Mouse (Mus musculus): ENCODE measurements around the gene Atox1. TPM values are rescaled to one million over a fixed set of nuclear protein-coding genes. Genes with fewer than 3 reads are reported as not detected.

The Atox1 gene
- polyA plus RNA-seq (2015; fragmentation: Nextera tagmentation; extraction: Ambion mirVana): 318 and 325 TPM in 2 replicates

DNA sequence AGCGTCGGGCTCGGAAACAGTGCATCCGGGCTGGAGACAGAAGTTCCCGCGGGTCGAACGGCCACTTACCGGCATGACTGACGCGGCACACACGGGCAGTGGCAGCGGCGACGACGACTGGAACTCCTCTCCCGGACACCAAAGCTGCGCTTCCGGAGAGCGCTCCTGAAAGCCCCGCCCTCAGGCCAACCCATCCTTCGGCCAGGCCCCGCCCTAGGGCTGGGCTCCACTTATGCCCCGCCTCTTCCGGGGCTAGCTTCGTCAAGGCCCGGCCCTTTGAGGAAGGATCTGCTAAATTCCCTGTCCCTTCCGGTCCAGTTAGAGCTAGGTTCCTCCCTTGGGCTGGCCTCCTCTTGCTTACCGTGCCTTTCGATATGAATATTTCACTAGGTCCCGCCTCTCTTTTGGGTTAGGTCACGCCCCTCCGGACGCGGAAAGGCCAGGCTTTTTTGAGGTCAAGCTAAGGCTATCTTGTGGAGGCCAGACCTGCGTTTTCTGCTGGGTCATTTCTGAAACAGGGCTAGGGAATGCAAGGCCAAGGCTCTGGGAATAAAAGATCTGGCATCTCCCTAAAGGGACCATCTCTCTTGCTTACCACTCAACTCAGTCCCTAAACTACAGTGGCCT lies at the start of gene Atox1:
Gene Atox1 (minus strand): TSS at position 221 of the 627 bp plus-strand sequence.
- Histone ChIP-seq H3K4me1 (peaks cover 21% of the 10 kb centered on the region), H3K4me3 (peak within 1 kb of the TSS; percentile 81), H3K36me3 (no peaks in the 10 kb centered on the region), H3K4me2 (replicated peaks) (peak within 1 kb of the TSS; percentile 76), H3K27ac (peak within 1 kb of the TSS; percentile 44; the same call in 1 of the 2 replicates), H3K9me3 (no peaks in the 10 kb centered on the region), H3K9ac (peak within 1 kb of the TSS; percentile 73), H3K27me3 (no peaks in the 10 kb centered on the region)
- WGBS: under 1% methylated on average over 36 of the region's 36 CpGs
- peak; percentile 96 for ATAC-seq (ENCODE audit: low FRiP score, low read depth)

DNA sequence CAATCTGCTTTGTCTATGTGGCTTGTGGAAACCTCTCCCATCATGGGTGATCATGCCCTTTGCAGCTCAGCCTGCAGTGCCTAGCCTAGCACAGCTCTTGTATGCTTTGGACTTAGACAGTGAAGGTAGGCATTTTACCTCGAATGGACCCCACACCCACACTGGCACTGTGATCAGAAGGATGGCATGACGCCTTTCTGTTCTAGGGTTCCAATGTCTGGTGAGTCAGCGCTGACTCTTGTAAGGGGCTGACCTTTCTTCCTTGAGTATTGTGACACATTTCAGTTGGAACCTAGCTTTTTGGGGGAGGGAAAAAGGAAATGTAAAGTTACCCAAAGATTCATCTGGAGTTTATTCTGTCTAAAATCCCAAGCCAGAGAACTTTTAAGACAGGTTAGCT lies 44.4 kb upstream of the Atox1 start:
- 89% methylated on average over 3 of the region's 3 CpGs for WGBS
- H3K9me3 ChIP-seq: no peaks in the 10 kb centered on the region
- no peak overlapping the region for H3K9ac ChIP-seq
- no peak overlapping the region for H3K4me3 ChIP-seq
- peaks cover 24% of the 10 kb centered on the region for H3K36me3 ChIP-seq
- H3K27me3 ChIP-seq: no peaks in the 10 kb centered on the region
- no peaks in the 10 kb centered on the region for H3K4me1 ChIP-seq
- H3K4me2 ChIP-seq (replicated peaks): no peak overlapping the region
- no peak for ATAC-seq (ENCODE audit: low FRiP score, low read depth)
- H3K27ac ChIP-seq: no peak overlapping the region

DNA sequence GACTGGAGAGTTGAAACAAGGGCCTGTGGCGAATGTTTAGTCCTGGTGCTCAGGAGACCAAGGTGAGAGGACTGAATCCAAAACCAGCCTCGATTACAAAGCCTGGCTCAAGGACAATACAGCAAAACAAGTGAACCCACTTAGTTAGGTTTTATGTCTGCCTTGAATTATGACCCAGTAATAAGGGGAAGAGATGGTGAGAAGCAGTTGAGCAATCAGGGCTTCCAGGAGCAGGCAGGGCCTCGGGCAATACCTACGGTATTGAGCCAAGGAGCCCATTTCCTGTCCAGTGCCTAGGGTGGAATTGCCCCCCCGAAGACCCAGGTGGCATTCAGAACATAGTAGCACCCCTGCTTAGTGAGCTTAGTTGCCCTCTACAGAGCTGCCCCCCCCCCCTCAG lies 41.8 kb upstream of the Atox1 start:
- peaks cover 47% of the 10 kb centered on the region for H3K36me3 ChIP-seq
- H3K4me2 ChIP-seq (replicated peaks): no peak overlapping the region
- no peak overlapping the region for H3K27ac ChIP-seq
- ATAC-seq (ENCODE audit: low FRiP score, low read depth): no peak
- H3K4me1 ChIP-seq: no peaks in the 10 kb centered on the region
- no peak overlapping the region for H3K4me3 ChIP-seq
- H3K27me3 ChIP-seq: no peaks in the 10 kb centered on the region
- H3K9me3 ChIP-seq: no peaks in the 10 kb centered on the region
- no peak overlapping the region for H3K9ac ChIP-seq
- WGBS: 63% methylated on average over 5 of the region's 5 CpGs

DNA sequence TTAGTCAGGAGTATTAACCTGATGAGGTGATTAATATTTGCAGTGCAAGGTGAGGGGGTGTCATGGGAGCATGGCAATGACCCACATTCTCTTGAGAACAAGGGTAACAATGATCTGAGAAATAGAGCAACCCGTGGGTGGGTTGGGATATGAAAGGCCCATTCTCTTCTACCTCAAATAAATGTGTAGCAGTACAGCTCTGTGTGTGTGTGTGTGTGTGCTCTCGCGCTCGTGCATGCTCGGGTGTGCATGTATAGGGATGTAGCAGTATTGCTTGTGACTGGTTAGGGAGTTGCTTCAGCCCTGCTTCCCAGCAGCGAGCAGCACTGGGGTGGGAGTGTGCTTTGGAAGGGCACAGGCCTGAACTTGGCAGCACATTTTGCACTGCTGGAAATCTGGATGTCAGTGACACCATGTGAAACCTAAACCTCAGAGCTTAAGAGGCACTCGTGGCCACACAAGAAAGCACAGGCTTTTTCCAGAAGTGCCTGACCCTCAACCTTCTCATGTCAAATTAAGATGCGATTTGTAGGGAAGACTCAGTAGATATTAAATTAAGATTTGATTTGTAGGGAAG lies 41.0 kb upstream of the Atox1 start:
- Histone ChIP-seq H3K9ac (no peak overlapping the region), H3K27me3 (no peaks in the 10 kb centered on the region), H3K4me2 (replicated peaks) (no peak overlapping the region), H3K36me3 (peaks cover 55% of the 10 kb centered on the region), H3K4me1 (no peaks in the 10 kb centered on the region), H3K27ac (no peak overlapping the region), H3K9me3 (no peaks in the 10 kb centered on the region), H3K4me3 (no peak overlapping the region)
- 85% methylated on average over 8 of the region's 8 CpGs for WGBS
- no peak for ATAC-seq (ENCODE audit: low FRiP score, low read depth)

DNA sequence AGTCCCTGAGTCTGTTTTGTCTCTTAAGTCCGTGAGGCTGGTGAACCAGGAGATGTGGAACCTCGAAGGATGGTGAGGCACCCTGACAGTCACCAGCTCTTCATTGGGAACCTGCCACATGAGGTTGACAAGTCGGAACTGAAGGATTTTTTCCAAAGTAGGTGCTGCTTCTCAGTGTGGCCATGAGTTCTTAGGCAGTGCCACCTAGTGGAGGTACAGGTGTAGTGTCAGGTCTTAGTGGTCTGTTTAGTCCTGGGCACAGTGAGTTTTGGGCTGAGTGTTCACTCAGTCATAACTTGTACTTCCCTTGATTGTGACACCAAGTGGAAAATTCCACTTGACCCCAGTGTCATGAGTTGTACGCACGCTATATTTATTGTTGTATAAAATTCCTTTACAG lies 36.8 kb upstream of the Atox1 start:
- 68% methylated on average over 5 of the region's 5 CpGs for WGBS
- peak; percentile 66; the same call in 1 of the 2 replicates for ATAC-seq (ENCODE audit: low FRiP score, low read depth)
- Histone ChIP-seq H3K27me3 (no peaks in the 10 kb centered on the region), H3K4me1 (no peaks in the 10 kb centered on the region), H3K9ac (no peak overlapping the region), H3K36me3 (peaks cover 95% of the 10 kb centered on the region), H3K27ac (no peak overlapping the region), H3K4me2 (replicated peaks) (no peak overlapping the region), H3K4me3 (no peak overlapping the region), H3K9me3 (no peaks in the 10 kb centered on the region)

DNA sequence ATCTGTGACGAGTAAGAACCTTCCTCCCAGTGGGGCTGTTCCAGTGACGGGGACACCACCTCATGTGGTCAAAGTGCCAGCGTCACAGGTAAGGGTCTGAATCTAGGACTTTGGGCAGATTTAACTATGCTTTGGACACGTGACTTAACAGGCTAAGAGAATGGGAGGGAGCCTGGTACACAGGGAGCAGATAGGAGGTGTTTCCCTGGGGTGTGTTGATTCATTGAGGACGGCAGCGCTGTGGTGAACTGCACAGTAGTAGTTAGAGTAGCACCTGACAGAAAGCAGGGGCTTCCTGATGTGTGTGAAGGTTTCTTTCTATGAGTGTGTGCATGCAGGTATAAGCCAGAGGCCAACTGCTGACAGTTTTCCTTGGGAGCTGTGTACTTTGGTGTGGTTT lies 35.1 kb upstream of the Atox1 start:
- no peaks in the 10 kb centered on the region for H3K9me3 ChIP-seq
- 87% methylated on average over 6 of the region's 6 CpGs for WGBS
- H3K27ac ChIP-seq: no peak overlapping the region
- no peak overlapping the region for H3K4me2 ChIP-seq (replicated peaks)
- no peak for ATAC-seq (ENCODE audit: low FRiP score, low read depth)
- no peaks in the 10 kb centered on the region for H3K4me1 ChIP-seq
- H3K4me3 ChIP-seq: no peak overlapping the region
- no peak overlapping the region for H3K9ac ChIP-seq
- no peaks in the 10 kb centered on the region for H3K27me3 ChIP-seq
- H3K36me3 ChIP-seq: peaks cover 96% of the 10 kb centered on the region

DNA sequence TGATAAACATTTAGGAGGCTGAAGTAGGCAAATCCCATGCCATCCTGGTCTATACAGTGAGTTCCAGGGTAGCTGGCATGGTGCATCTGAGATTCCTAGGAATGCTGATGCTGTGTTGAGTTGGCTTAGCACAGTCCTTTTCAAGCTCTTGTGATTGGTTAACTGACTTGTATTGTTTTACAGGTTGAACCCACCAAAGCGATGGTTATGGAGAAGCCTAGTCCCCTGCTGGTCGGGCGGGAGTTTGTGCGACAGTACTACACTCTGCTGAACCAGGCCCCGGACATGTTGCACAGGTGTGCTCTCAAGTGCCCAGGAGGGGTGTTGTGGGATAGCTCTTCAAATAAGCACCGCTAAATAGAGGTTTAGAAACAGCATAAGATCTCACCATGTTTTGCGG lies 24.4 kb upstream of the Atox1 start:
- WGBS: 97% methylated on average over 7 of the region's 7 CpGs
- Histone ChIP-seq H3K27me3 (no peaks in the 10 kb centered on the region), H3K9ac (no peak overlapping the region), H3K27ac (no peak overlapping the region), H3K9me3 (no peaks in the 10 kb centered on the region), H3K36me3 (peaks cover 85% of the 10 kb centered on the region), H3K4me1 (no peaks in the 10 kb centered on the region), H3K4me2 (replicated peaks) (no peak overlapping the region), H3K4me3 (no peak overlapping the region)
- ATAC-seq (ENCODE audit: low FRiP score, low read depth): no peak

DNA sequence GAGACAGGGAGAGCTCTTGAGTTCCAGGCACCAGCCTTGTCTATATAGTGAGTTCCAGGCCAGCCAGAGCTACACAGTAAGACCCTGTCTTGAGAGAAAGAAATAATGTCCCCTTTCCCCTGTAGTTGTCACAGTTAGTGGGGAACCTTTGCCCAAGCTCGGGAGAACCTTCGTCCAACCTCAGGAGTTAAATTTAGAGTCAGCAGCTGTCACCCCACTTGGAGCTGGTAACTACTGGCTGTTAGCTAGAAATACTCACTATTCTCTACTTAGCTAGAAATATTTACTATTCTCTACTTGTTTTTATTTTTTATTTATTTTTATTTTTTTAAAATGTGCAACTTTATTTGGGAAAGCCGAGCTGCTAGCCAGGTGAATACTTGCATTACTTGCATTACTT lies 12.2 kb upstream of the Atox1 start:
- H3K4me1 ChIP-seq: peaks cover 20% of the 10 kb centered on the region
- H3K27me3 ChIP-seq: no peaks in the 10 kb centered on the region
- no peak overlapping the region for H3K9ac ChIP-seq
- no peak for ATAC-seq (ENCODE audit: low FRiP score, low read depth)
- H3K27ac ChIP-seq: no peak overlapping the region
- peaks cover 40% of the 10 kb centered on the region for H3K36me3 ChIP-seq
- H3K4me3 ChIP-seq: no peak overlapping the region
- WGBS: 97% methylated on average over 3 of the region's 3 CpGs
- no peak overlapping the region; the same call in 1 of the 2 replicates for H3K4me2 ChIP-seq (replicated peaks)
- no peaks in the 10 kb centered on the region for H3K9me3 ChIP-seq

DNA sequence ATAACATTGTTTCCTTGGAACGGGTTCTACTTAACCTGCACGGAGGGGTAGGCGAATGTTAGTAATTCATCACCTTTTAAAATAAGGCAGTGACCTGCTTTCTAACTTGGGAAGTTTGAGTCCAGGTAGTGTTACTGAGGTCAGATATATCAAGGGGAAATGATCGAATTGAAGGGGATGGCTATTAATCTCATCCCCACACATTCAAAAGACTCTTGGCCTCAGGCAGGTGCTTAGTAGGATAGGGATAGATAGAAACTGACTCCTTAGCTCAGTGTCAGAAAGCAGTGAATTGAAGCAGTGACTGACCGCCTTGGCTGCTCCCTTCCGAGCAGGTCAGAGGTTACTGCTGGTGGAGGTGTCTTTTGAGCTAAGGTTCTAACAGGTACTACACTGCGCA lies 10.4 kb upstream of the Atox1 start:
- H3K4me1 ChIP-seq: peaks cover 22% of the 10 kb centered on the region
- H3K27me3 ChIP-seq: no peaks in the 10 kb centered on the region
- peaks cover 40% of the 10 kb centered on the region for H3K36me3 ChIP-seq
- H3K9me3 ChIP-seq: no peaks in the 10 kb centered on the region
- no peak for ATAC-seq (ENCODE audit: low FRiP score, low read depth)
- peak overlapping the region; percentile 88 for H3K4me3 ChIP-seq
- H3K9ac ChIP-seq: peak overlapping the region; percentile 98
- H3K27ac ChIP-seq: no peak overlapping the region
- H3K4me2 ChIP-seq (replicated peaks): peak overlapping the region; percentile 83
- WGBS: 91% methylated on average over 7 of the region's 7 CpGs

DNA sequence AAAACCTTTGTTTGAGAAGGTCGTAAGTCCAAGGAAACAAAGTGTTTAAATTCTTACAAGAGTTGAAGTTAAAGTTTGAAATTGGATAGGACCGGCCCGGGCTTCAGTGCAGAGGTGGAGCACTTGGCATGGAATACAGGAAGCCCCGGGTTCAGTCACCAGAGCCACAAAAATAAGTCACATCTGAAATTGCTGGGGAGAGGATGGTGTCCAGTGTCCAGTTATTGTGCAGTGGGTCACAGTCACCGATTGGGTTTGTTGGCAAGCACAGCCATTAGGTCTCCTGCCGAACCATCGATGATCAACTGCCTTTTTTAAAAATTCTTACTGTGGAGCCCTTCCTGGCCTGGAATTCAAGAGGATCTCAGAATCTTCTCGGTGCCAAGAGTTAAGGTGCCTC lies 9.7 kb upstream of the Atox1 start:
- H3K27ac ChIP-seq: no peak overlapping the region
- H3K9ac ChIP-seq: peak overlapping the region; percentile 98
- no peaks in the 10 kb centered on the region for H3K9me3 ChIP-seq
- H3K4me3 ChIP-seq: peak overlapping the region; percentile 88
- WGBS: 50% methylated on average over 8 of the region's 8 CpGs
- no peaks in the 10 kb centered on the region for H3K27me3 ChIP-seq
- ATAC-seq (ENCODE audit: low FRiP score, low read depth): no peak
- peak overlapping the region; percentile 83 for H3K4me2 ChIP-seq (replicated peaks)
- H3K36me3 ChIP-seq: peaks cover 40% of the 10 kb centered on the region
- H3K4me1 ChIP-seq: peaks cover 22% of the 10 kb centered on the region

DNA sequence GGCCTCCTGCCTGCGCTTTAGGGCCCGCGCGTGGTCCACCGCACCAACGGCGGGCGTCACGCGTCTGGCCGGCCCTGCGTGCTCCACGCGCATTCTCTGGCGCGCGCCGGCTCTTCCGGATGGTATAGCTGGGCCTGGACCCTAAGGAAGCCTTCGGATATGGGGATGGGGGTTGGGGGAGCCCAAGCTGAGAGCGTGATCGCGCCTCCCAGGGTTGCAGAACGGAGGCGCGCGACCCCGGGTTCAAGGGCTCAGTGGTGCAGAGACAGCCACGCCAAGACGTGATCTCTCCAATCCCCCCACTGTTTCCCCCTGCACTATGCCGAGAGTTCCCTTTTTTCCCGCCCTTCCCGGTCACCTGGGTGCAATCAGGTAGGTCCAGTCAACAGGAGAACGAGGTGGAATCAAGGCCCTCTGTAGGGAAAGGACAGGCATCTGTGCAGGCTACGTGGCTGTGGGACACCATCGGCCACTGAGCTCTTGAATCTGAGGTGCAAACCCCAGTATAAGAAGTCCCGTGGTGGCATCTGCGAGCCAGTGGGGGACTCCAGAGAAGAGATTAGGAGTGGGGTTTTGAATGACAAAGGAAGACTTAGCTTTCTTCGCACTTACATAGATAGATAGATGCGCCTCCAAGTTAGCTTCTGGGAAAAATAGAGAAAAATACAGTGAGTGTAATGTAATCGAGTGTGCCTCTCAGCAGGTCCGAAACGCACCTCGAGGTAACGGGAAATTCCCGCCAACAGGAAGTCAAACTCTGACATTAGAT lies 9.1 kb upstream of the Atox1 start:
- Histone ChIP-seq H3K27ac (peak overlapping the region; percentile 84), H3K4me3 (peak overlapping the region; percentile 88), H3K9me3 (no peaks in the 10 kb centered on the region), H3K27me3 (no peaks in the 10 kb centered on the region), H3K9ac (peak overlapping the region; percentile 98), H3K36me3 (peaks cover 39% of the 10 kb centered on the region), H3K4me1 (peaks cover 22% of the 10 kb centered on the region), H3K4me2 (replicated peaks) (peak overlapping the region; percentile 83)
- ATAC-seq (ENCODE audit: low FRiP score, low read depth): no peak
- under 1% methylated on average over 46 of the region's 46 CpGs for WGBS

DNA sequence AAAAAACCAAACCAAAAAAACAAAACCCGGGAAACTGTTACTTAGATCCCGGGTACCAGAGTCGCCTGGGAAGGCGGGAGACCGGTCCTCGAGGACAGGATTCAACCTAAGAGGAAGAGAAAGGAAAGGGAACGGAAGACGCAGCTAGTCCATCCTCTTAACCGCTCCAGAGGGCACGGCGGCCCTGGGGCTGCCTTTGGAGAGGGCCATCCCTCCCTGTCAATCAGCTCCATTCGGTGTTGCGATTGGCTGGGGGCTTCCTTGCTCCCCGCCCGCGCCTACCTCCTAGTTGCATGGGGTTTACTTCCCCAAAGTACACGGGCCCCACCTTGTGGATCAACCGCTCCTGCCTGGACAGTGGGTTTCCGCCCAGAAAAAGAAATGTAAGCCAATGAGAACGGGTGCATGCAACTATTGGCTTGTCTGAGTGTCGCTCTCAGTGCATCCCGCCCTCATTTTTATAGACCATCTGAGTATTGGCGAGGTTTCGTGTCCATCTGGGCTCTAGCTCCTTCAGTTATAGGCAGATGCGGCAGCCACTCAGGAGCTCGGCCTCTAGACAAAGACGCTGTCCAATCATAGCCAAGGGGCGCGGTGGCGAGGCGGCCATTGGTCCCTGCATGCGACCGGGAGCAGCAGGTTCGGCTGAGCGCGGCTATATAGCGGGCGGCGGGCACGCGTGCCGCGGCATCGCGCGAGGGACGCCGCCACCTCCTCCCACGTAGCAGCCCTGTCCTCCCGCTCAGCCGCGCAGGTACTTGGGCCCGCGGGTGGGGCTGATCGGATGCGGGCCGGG lies 8.2 kb upstream of the Atox1 start, which contains the start of gene G3bp1:
Gene G3bp1 (plus strand): TSS at position 638 of the 796 bp plus-strand sequence.
- Histone ChIP-seq H3K9ac (peak within 1 kb of the TSS; percentile 98), H3K9me3 (no peaks in the 10 kb centered on the region), H3K27me3 (no peaks in the 10 kb centered on the region), H3K4me2 (replicated peaks) (peak within 1 kb of the TSS; percentile 83), H3K27ac (peak within 1 kb of the TSS; percentile 86), H3K36me3 (peaks cover 31% of the 10 kb centered on the region), H3K4me1 (peaks cover 22% of the 10 kb centered on the region), H3K4me3 (peak within 1 kb of the TSS; percentile 88)
- WGBS: under 1% methylated on average over 57 of the region's 57 CpGs
- peak; percentile 98 for ATAC-seq (ENCODE audit: low FRiP score, low read depth)

Measured in limb, embryonic 13.5 days (tissue).